Mouse (Mus musculus) liver, adult 2 months (tissue): ENCODE data around the gene Nav2. TPM values are rescaled to one million over a fixed set of nuclear protein-coding genes. Genes with fewer than 3 reads are reported as not detected.

Experiments
- DNase-seq: peaks from one replicate; pipeline ENCODE4 v3.0.0-alpha.2; 2011; ENCODE audit warnings: low read depth, low spot score; ENCODE audit errors: extremely low read depth
- H3K27ac ChIP-seq: fragments of 200-500 bp; replicated peaks from 2 replicates; pipeline ENCODE4 v1.5.1; 2012; ENCODE audit warnings: low read depth, mild to moderate bottlenecking, control low read depth, inconsistent platforms, low read length; ENCODE audit not compliant: insufficient read depth
- H3K27me3 ChIP-seq: fragments of 200-500 bp; 2 replicates; pipeline ENCODE4 v1.6.1; 2012; ENCODE audit warnings: mild to moderate bottlenecking, moderate library complexity, low read length, inconsistent platforms; ENCODE audit not compliant: control insufficient read depth, insufficient read depth
- H3K36me3 ChIP-seq: fragments of 200-500 bp; 2 replicates; pipeline ENCODE4 v1.6.1; 2012; ENCODE audit warnings: low read length, inconsistent platforms; ENCODE audit not compliant: control insufficient read depth, insufficient read depth
- H3K4me1 ChIP-seq: fragments of 200-500 bp; 2 replicates; pipeline ENCODE4 v1.6.1; 2011; ENCODE audit warnings: low read length; ENCODE audit not compliant: control insufficient read depth, insufficient read depth
- H3K4me3 ChIP-seq: fragments of 200-500 bp; 2 replicates; pipeline ENCODE4 v1.5.1; 2011; ENCODE audit warnings: low read depth, mild to moderate bottlenecking, control low read depth, low read length, moderate library complexity; ENCODE audit not compliant: insufficient read depth
- H3K79me2 ChIP-seq: fragments of 200-500 bp; 2 replicates; pipeline ENCODE4 v1.6.1; 2012; ENCODE audit warnings: inconsistent platforms, mild to moderate bottlenecking, low read length, moderate library complexity; ENCODE audit not compliant: control insufficient read depth, insufficient read depth
- H3K9ac ChIP-seq: fragments of 200-500 bp; 2 replicates; pipeline ENCODE4 v1.6.1; 2012; ENCODE audit warnings: low read depth, mild to moderate bottlenecking, control low read depth, inconsistent platforms, low read length
- CTCF ChIP-seq: fragments of 200-500 bp; IDR thresholded peaks from 2 replicates; pipeline ENCODE4 v1.5.1; 2011; ENCODE audit warnings: low read depth, low read length, control low read depth
- POLR2A ChIP-seq: fragments of 200-500 bp; IDR thresholded peaks from 2 replicates; pipeline ENCODE4 v1.6.1; 2011; ENCODE audit warnings: low read length, control low read depth; ENCODE audit not compliant: insufficient read depth; ENCODE audit errors: extremely low read depth
- WGBS: fragments of 180-500 bp; shearing (Covaris S2); methylation state at CpG from one replicate; pipeline ENCODE4 v1.1.7; 2018; 5-methylcytosine and 5-hydroxymethylcytosine counted together
- polyA plus RNA-seq: library from polyadenylated mRNA; depleted of rRNA; stranded (reverse); fragments of >200 nt; gene quantifications from 2 replicates; pipeline ENCODE4 v1.2.3, GENCODE M21; 2012
- total RNA-seq: library from RNA; depleted of rRNA; stranded (reverse); fragments of >200 nt; gene quantifications from 2 replicates; pipeline ENCODE4 v1.2.3, GENCODE M21; 2014

Nav2 gene
- total and polyA plus RNA-seq, 2 experiments: 11.1 to 17.6 TPM

DNA sequence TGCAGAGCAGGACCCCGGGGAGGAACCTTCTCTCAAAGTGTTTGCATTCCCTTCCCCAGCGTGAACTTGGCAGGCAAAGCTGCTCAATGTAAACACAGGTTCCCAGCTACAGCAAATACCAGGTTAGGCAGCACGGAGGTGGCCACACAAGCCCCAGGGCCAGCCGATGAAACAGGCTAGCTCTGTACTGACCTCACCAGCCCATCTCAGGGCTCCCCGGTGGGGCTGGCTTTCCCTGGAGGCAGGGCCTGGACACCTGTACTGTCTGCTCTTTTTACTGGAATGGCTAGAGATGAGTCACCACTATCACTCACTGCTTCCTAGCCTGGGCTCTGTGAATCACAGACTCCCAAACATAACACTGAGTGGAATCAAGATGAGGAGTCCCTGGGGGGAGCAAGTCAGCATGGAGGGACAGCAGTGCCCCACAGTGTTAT, 287.2 kb downstream of the Nav2 start:
- Histone ChIP-seq H3K79me2 (no peaks in the 10 kb centered on the region), H3K36me3 (no peaks in the 10 kb centered on the region), H3K27me3 (no peaks in the 10 kb centered on the region), H3K27ac (no peak overlapping the region), H3K4me3 (no peak overlapping the region), H3K4me1 (no peaks in the 10 kb centered on the region), H3K9ac (no peak overlapping the region)
- DNase-seq: no peak
- 16% methylated on average over 5 of the region's 5 CpGs for WGBS
- no peak for TF ChIP-seq POLR2A

DNA sequence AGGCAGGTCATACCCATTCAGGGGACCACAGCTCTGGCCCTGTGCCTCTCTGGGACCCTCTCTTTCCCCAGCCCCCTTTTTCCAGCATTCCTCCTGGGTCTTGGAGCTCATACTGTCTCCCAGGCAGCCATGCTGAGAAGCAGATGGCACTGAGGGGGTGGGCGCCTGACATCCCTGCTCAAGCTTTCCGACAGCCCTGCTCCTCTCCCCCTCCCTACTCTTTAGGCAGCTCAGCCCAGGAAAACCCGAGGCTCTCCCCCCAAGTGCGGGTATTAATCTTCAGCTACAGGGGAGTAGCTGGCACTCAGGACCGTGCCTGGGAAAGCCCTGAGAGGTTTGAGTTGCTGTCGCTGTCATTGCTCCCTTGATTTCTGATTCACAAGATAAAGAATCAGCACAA, 290.9 kb downstream of the Nav2 start:
- Histone ChIP-seq H3K4me1 (no peaks in the 10 kb centered on the region), H3K9ac (no peak overlapping the region), H3K27ac (no peak overlapping the region), H3K27me3 (no peaks in the 10 kb centered on the region), H3K36me3 (no peaks in the 10 kb centered on the region), H3K79me2 (no peaks in the 10 kb centered on the region), H3K4me3 (no peak overlapping the region)
- TF ChIP-seq POLR2A (no peak), CTCF (no peak)
- WGBS: 78% methylated on average over 6 of the region's 6 CpGs
- DNase-seq: no peak

GRCm38 (mm10) chr7:49200270-49200669, 291.8 kb downstream of the Nav2 start:
- no peaks in the 10 kb centered on the region for H3K4me1 ChIP-seq
- no peak for DNase-seq
- no peak overlapping the region for H3K27ac ChIP-seq
- 96% methylated on average over 6 of the region's 6 CpGs for WGBS
- H3K79me2 ChIP-seq: no peaks in the 10 kb centered on the region
- no peak overlapping the region for H3K9ac ChIP-seq
- TF ChIP-seq CTCF: no peak
- TF ChIP-seq POLR2A: no peak
- no peaks in the 10 kb centered on the region for H3K36me3 ChIP-seq
- no peaks in the 10 kb centered on the region for H3K27me3 ChIP-seq
- no peak overlapping the region for H3K4me3 ChIP-seq

DNA sequence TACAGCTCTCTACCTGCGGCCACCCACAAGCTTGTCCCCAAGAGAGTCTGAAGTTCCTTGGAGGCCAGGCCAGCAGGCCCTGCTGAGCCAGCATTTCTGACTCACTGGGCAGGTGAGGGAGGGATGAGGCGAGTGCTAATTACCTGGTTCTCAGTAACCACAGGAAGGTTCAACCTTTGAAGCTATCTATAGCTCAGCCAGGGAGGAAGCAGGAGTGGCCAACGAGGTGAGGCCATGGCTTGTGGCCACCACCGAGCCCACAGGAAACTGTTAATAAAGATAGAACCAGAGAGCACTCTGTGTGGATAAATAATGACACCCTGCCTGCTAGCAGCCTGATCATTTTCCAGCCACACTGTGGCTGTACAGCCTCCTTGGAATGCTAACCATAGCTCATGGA, 294.5 kb downstream of the Nav2 start:
- H3K27me3 ChIP-seq: no peaks in the 10 kb centered on the region
- no peak overlapping the region for H3K4me3 ChIP-seq
- H3K27ac ChIP-seq: no peak overlapping the region
- no peak for DNase-seq
- no peaks in the 10 kb centered on the region for H3K4me1 ChIP-seq
- no peaks in the 10 kb centered on the region for H3K79me2 ChIP-seq
- TF ChIP-seq POLR2A (no peak), CTCF (no peak)
- no peak overlapping the region for H3K9ac ChIP-seq
- no peaks in the 10 kb centered on the region for H3K36me3 ChIP-seq
- 75% methylated on average over 4 of the region's 4 CpGs for WGBS

GRCm38 (mm10) chr7:49204856-49205255, 296.3 kb downstream of the Nav2 start:
- DNase-seq: no peak
- no peak for TF ChIP-seq CTCF
- no peak for TF ChIP-seq POLR2A
- Histone ChIP-seq H3K4me3 (no peak overlapping the region), H3K27ac (no peak overlapping the region), H3K4me1 (no peaks in the 10 kb centered on the region), H3K36me3 (no peaks in the 10 kb centered on the region), H3K79me2 (no peaks in the 10 kb centered on the region), H3K27me3 (no peaks in the 10 kb centered on the region), H3K9ac (no peak overlapping the region)
- 84% methylated on average over 3 of the region's 3 CpGs for WGBS

- no peak for TF ChIP-seq POLR2A
- TF ChIP-seq CTCF: no peak
- Histone ChIP-seq H3K36me3 (no peaks in the 10 kb centered on the region), H3K9ac (no peak overlapping the region), H3K79me2 (no peaks in the 10 kb centered on the region), H3K27me3 (no peaks in the 10 kb centered on the region), H3K27ac (no peak overlapping the region), H3K4me1 (no peaks in the 10 kb centered on the region), H3K4me3 (no peak overlapping the region)
- DNase-seq: no peak
- 92% methylated on average over 1 of the region's 1 CpGs for WGBS
These were observed 297.0 kb downstream of the Nav2 start for GRCm38 (mm10) chr7:49205551-49205950.
